Mouse (Mus musculus) left cerebral cortex, postnatal 14 days (tissue): ENCODE data around the gene Krt12. TPM values are rescaled to one million over a fixed set of nuclear protein-coding genes. Genes with fewer than 3 reads are reported as not detected.
A peak's percentile ranks its signal among the peaks of the same experiment; 100 is the strongest.

Source experiments
- DNase-seq, 2 experiments: peaks; one replicate each; pipeline ENCODE4 v3.0.0; 2021 to 2022; ENCODE audit warnings: low spot score in 2 of 2, mixed read lengths in 1 of 2
- intact Hi-C: fragments of 180-260 bp; cut with DNase I; formaldehyde crosslinking; loops from one replicate; pipeline ENCODE4 v1.15.1; 2025
- total RNA-seq, 2 experiments: library from RNA; stranded (reverse); gene quantifications; 2 replicates each; pipeline ENCODE4 v1.2.3; 2021

The Krt12 gene
- total RNA-seq, 2 experiments from 2014 or later: 8.5 to 9.7 TPM

GRCm38 (mm10) chr11:99413247-99413646 lies 8.8 kb downstream of the Krt12 start:
- intact Hi-C loops: loop anchor here (2.0 kb wide), 1 partner anchor 50 kb away; no protein-coding TSS in a partner anchor
- DNase-seq: peak in 1 of 2 experiments; percentile 64

DNA sequence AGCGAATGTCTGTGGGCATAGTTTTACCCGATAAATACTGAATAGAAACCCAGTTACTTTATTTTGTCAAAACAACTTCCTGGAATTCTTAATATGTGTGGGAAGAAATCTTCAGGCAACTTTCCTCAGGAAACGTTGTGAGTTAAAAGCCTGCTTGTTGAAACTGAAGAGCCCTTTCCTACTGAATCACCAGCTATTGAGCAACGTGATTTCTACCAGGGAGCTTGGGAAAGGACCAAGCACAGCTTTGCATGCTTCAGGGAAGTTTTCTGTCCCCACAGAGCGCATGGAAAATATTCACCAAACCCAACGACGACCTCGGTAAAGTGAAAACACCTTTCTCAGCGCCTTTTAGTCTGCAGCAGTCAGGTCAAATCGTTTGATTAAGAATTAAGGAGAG lies 15.9 kb downstream of the Krt12 start:
- DNase-seq: no peak
- intact Hi-C loops: no loop called here

DNA sequence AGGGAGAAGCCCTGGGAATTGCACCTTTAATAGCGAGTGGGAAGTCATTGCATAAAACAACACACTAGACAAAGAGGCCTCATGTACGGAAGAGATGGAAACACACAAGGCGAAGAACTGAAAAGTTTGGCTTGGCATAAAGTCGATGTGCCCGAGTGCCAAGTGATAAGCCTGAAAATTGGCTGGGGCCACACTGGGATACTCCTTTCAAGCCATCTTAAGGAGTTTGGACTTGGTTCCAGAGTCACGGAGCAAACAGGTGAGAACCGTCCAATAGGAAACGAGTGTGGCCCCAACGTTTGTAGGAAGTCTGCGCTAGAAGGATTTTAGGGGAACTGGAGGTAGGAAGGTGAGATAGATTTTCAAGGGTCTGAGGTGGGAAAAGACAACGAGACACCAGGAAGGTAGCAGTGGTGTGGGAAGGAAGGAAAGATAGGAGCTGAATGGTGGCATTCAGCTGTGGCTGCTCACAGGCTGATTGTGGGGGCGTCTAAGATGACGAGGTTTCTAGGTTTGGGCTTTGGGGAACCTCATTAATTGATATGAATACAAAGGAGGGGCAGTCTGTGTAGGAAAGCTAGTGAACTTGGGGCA lies 22.0 kb downstream of the Krt12 start:
- no peak for DNase-seq
- intact Hi-C loops: no loop called here

GRCm38 (mm10) chr11:99398832-99399231 lies 23.2 kb downstream of the Krt12 start:
- intact Hi-C loops: no loop called here
- no peak for DNase-seq

GRCm38 (mm10) chr11:99398084-99398483 lies 24.0 kb downstream of the Krt12 start:
- intact Hi-C loops: no loop called here

DNA sequence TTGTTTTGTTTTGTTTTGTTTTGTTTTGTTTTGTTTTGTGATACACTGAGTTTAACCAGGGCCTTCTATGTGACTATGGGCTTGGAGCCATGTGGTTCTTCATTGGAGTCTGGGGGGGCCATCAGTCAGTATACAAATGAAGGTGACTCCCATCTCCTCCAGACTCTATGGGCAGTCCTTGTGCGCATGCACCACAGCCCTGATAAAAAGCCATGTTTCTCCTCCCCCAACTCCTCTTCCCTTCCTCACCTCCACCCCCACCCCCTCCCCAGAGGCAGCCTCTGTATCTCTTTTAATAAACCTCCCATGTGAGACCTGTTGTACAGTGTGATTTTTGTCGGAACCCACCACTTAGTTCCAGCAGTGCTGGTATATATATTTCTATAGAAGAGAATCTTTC lies 25.4 kb downstream of the Krt12 start:
- intact Hi-C loops: no loop called here

More at GRCm38 (mm10) chr11:99398084-99398483, 24.0 kb downstream of the Krt12 start:
- no peak for DNase-seq

DNA sequence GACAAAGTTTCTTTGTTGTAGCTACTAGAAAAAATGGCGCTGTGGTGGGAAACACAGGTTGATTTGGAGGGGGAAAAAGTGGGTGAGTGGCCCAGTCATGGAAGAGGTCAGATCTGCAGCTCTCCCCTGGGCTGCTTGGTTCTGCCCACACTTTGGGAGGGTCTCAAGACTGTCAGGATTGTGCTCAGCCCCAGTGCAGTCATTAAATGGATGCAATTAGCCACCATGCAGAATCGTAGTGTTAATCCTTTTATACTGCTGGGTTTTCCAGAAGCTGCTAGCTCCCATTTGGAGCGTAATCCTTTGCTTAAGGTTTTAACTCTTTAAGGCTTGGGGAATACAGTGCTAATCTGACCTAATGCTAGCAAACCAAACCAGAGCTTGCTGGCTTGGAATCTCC lies 26.0 kb downstream of the Krt12 start:
- intact Hi-C loops: no loop called here
- no peak for DNase-seq

More for the DNA sequence above, 25.4 kb downstream of the Krt12 start:
- DNase-seq: no peak

- DNase-seq: peak in 1 of 2 experiments; percentile 19
- intact Hi-C loops: no loop called here
These were observed 29.6 kb downstream of the Krt12 start for GRCm38 (mm10) chr11:99392492-99392891.

DNA sequence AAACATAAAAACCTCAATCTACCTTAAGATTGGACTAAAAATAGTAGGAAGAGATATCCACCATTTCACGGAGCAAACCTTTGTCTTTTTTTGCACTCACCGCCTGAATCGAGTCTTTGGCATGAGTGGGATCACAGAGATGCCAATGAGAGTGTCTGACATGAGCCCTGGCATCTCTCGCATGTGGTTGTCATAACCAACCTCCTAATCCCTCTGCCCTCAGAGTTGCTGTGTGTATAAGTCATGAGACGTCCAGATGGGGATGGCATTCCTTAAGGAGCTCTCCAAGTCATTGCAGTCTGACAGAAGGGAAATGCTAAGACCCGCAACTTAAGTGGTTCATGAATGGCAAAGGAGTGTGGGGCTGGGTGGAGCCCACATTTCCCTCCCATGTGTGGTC lies 30.7 kb downstream of the Krt12 start:
- intact Hi-C loops: no loop called here
- no peak for DNase-seq

GRCm38 (mm10) chr11:99390866-99391265 lies 31.2 kb downstream of the Krt12 start:
- intact Hi-C loops: no loop called here
- DNase-seq: no peak

DNA sequence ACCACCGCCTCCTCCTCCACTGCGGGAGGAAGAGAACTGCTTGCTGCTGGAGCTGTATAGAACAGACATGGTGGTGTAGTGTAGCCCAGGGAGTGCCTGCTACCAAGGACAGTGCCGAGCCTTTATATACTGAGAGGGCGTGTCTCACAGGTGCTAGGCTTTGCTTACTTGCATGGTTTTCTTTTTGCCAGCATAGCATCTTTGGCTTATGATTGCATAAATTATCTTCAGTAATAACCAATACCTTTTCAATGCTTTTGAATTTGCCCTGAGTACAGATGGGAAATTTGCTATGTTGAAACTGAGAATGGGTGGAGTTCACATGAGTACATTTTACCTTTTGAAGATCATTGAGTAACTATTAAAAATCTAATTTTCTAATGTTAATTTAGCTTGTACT lies 32.8 kb downstream of the Krt12 start, which contains the start of gene Krt10:
Gene Krt10 (minus strand): TSS at position 101 of the 400 bp plus-strand sequence.
- intact Hi-C loops: loop anchor here (10.0 kb wide), 1 partner anchor 776 kb away; no protein-coding TSS in a partner anchor

DNA sequence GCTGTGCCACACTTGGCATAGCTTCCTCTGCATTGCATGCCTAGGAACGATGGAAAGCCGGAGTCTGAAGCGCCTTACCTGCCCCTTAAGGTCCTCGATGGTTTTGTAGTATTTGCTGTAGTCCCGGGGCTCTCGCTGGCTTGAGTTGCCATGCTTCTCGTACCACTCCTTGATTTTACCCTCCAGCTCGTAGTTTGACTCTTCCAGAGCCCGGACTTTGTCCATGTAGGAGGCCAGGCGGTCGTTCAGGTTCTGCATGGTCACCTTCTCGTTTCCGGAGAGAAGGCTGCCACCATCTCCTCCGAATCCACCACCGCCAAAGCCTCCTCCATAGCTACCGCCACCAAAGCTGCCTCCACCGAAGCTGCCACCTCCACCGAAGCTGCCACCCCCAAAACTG lies 33.4 kb downstream of the Krt12 start:
- intact Hi-C loops: loop anchor here (10.0 kb wide), 1 partner anchor 776 kb away; no protein-coding TSS in a partner anchor
- DNase-seq: no peak

More for the DNA sequence above, 32.8 kb downstream of the Krt12 start, which contains the start of gene Krt10:
- no peak for DNase-seq

DNA sequence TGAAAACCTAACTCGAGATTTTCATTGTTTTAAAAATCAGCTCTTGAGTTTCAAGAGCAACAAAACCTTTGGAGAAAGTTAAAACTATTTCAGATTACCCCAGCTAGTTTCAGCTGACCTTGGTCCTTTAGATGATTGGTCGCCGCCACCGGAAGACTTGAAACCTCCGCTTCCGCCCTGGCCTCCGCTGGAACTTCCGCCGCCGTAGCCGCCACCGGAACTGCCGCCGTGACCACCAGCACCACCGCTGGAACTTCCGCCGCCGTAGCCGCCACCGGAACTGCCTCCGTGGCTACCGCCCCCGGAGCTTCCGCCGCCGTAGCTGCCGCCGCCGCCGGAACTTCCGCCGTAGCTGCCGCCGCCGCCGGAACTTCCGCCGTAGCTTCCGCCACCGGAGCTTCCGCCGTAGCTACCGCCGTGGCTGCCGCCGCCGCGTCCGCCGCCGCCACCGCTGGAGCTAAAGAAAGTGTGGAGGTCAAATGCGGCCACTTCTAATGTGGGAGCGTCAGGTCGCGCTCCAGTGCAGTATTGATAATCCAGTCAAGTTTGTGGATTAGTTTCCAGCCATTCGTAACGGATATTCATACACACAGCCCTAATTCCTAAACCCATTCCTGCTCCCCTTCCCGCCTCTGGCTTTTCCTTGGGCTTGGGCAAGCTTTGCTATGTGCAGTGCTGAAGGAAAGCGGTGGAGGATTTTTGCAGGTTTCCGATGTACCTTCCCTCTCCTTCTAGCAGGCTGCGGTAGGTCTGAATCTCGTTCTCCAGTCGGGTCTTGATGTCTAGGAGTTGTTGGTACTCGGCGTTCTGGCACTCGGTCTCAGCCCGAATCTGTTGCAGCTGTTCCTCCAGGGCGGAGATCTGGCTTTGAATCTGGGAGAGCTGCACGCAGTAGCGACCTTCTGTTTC lies 36.0 kb downstream of the Krt12 start:
- intact Hi-C loops: loop anchor here (10.0 kb wide), 1 partner anchor 779 kb away; no protein-coding TSS in a partner anchor
- peak; percentile 86 to 88 for DNase-seq

- DNase-seq: peak; percentile 73 to 83
- intact Hi-C loops: loop anchor here (1.0 kb wide), 1 partner anchor 84 kb away; no protein-coding TSS in a partner anchor
These were observed 42.5 kb downstream of the Krt12 start for GRCm38 (mm10) chr11:99379568-99379967.

GRCm38 (mm10) chr11:99374803-99375202 lies 47.3 kb downstream of the Krt12 start, which contains the start of gene Krt28:
TSS of gene Krt28 (minus strand) at chr11:99374903.
- intact Hi-C loops: no loop called here
- no peak for DNase-seq

DNA sequence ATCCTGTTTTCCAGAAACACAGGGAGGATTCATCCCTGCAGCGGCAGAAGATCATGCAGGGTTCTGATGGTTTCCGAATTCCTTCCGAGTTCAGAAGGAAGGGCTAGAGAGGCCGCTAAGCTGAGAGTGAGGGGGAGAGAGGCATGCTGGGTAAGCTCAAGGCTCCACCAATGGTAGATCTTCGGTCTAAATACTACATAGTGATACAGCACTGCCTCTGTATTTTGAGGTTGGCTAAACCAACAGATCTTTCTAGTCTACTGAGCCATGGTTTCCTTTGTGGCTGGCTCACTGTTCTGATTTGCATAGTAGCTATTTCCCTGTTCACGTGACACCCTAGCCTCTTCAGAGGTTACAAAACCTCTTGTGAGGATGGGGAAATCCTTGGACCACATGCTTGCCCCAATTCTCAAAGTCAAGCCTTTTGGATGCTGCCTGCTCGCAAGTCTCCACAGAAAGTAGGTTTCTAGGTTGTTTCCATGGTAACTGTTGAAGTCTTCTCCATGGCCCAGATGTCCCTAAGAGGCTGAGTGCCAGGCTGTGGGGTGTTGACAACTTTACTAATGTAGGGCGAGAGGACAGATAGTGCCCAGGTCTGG lies 52.1 kb downstream of the Krt12 start:
- DNase-seq: peak; percentile 55 to 89
- intact Hi-C loops: loop anchor here (5.0 kb wide), 1 partner anchor 58 kb away; no protein-coding TSS in a partner anchor

DNA sequence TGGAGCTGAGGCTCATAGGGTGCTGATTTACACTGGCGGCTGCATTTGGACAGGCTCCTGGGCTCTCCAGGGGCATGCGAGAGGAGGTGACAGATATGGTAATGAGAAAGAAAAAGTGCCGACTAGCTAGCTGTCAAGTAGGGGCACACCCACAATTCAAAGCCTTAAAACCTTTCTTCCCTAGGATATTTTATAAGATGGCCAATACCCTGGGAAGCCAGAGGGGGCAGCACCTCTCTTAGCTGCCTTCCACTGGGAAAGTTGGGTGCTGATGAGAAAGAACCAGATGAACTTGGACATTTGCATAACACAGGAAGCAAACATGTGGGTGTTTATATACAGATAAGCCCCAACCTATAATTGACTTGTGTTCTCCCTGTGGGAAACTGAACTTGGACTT lies 52.8 kb downstream of the Krt12 start:
- intact Hi-C loops: loop anchor here (5.0 kb wide), 1 partner anchor 57 kb away; no protein-coding TSS in a partner anchor
- peak in 1 of 2 experiments; percentile 59 for DNase-seq

GRCm38 (mm10) chr11:99366791-99367190 lies 55.3 kb downstream of the Krt12 start:
- DNase-seq: peak in 1 of 2 experiments; percentile 24
- intact Hi-C loops: loop anchor here (5.0 kb wide), 1 partner anchor 54 kb away; no protein-coding TSS in a partner anchor
